Mouse (Mus musculus): ENCODE measurements at regions not wholly inside any gene's neighbourhood (a gene's known extent, or its start where the extent isn't known, plus 50 kb on each side); places are given as distances from the start of the nearest gene placed in this dataset.
"Not testable (repeated sequence)": the region's sequence is repeated elsewhere in the genome, so short reads cannot be mapped to it uniquely, and the experiment has no call there.

DNA sequence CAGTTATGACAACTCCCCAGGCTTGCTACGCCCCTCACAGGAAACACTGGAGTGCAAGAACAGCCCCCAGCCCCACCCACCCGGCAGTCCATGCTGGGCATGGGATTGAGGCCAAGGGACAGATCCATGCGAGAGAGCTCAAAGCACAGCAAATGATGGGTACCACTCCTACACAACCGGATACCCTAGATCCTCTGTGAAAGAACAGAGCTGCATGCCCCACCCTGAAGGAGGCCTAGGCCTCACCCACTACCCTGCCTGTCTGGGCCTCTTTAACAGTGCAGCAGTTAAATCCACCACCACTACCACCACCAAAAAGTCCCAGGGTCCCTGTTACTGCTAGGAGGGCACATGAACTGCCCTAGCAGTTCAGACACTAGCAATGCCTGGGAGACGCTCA is 126.3 kb upstream of the Ppp2r2d start:
- Histone ChIP-seq H3K36me3 (ENCODE audit: control insufficient read depth, insufficient read depth, low read length) (no peaks in the 10 kb centered on the region), H3K4me3 (ENCODE audit: control insufficient read depth, low read depth, low read length) (no peak overlapping the region), H3K4me1 (ENCODE audit: control insufficient read depth, insufficient read depth, low read length) (no peaks in the 10 kb centered on the region), H3K27ac (ENCODE audit: control insufficient read depth, insufficient read depth, low read depth, low read length) (no peak overlapping the region), H3K27me3 (ENCODE audit: control insufficient read depth, insufficient read depth, low read length) (no peaks in the 10 kb centered on the region)
- no peak for TF ChIP-seq POLR2A (IDR thresholded peaks at IDR 0.05; ENCODE audit: control insufficient read depth, low read depth, low read length)
- TF ChIP-seq CTCF (IDR thresholded peaks at IDR 0.05; ENCODE audit: control insufficient read depth, insufficient read depth, insufficient replicate concordance, low read depth, low read length): no peak

DNA sequence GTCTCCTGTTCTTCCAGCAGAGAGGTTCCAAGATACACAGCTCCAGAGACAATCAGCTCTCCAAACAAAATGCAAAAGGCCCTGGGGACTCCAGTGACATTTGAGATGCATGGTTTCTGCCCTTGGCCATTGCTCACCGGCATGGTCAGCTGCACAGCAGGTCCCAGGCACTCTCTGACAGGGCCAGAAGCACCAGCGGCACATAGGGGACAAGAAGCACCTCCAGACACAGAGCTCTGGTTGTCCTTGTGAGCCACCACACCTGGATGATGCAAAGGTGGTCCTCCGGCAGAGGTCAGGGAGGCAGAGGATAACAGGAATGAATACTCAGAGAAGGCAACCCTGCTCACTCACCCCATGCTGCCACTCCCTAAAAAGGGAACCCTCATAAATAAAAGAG is 126.8 kb upstream of the Ppp2r2d start:
- no peaks in the 10 kb centered on the region for H3K36me3 ChIP-seq (ENCODE audit: control insufficient read depth, insufficient read depth, low read length)
- no peaks in the 10 kb centered on the region for H3K27me3 ChIP-seq (ENCODE audit: control insufficient read depth, insufficient read depth, low read length)
- no peak overlapping the region for H3K27ac ChIP-seq (ENCODE audit: control insufficient read depth, insufficient read depth, low read depth, low read length)
- H3K4me1 ChIP-seq (ENCODE audit: control insufficient read depth, insufficient read depth, low read length): no peaks in the 10 kb centered on the region
- no peak for TF ChIP-seq POLR2A (IDR thresholded peaks at IDR 0.05; ENCODE audit: control insufficient read depth, low read depth, low read length)
- TF ChIP-seq CTCF (IDR thresholded peaks at IDR 0.05; ENCODE audit: control insufficient read depth, insufficient read depth, insufficient replicate concordance, low read depth, low read length): no peak
- H3K4me3 ChIP-seq (ENCODE audit: control insufficient read depth, low read depth, low read length): no peak overlapping the region

DNA sequence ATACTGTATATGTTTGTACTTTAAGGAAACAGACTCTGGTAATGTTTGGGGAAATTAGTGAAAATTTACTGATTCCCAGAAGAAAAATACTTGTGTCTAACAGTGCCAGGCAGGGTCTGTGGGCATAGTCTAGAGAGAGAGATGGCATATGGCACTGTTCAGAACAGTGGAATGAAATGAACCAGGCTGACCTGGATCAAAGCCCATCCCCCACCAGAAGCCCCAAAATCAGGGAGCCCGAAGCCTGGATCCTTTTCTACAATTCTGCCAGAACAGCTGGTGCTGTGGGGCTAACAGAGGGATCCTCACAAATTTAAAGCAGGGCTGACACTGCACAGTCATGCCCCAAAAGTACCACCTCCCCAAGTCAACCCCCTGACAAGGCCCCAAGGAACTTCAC is 131.1 kb upstream of the Ppp2r2d start:
- Histone ChIP-seq H3K4me3 (ENCODE audit: control insufficient read depth, low read depth, low read length) (no peak overlapping the region), H3K36me3 (ENCODE audit: control insufficient read depth, insufficient read depth, low read length) (no peaks in the 10 kb centered on the region), H3K27me3 (ENCODE audit: control insufficient read depth, insufficient read depth, low read length) (no peaks in the 10 kb centered on the region), H3K4me1 (ENCODE audit: control insufficient read depth, insufficient read depth, low read length) (no peaks in the 10 kb centered on the region), H3K27ac (ENCODE audit: control insufficient read depth, insufficient read depth, low read depth, low read length) (no peak overlapping the region)
- TF ChIP-seq CTCF (IDR thresholded peaks at IDR 0.05; ENCODE audit: control insufficient read depth, insufficient read depth, insufficient replicate concordance, low read depth, low read length): no peak
- no peak for TF ChIP-seq POLR2A (IDR thresholded peaks at IDR 0.05; ENCODE audit: control insufficient read depth, low read depth, low read length)

DNA sequence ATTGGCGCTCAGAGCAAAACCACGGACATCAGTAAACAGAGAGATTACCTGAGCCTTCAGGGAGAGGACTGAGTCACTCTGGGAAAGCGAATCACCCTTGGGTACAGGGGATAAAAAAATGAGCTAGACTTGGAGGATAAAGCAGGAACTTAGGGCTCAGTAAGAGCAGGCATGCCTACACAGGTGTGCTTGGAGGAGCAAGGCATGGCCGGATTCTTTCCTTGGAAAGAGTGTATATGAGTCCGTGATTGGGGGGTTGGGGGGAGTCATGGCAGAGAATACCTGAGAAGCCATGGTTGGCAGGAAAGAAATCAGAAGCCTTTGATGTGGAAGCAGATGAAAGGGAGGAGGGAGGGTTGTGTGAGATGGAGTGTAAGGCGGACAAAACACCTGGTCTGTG is 137.5 kb upstream of the Ppp2r2d start:
- H3K4me1 ChIP-seq (ENCODE audit: control insufficient read depth, insufficient read depth, low read length): no peaks in the 10 kb centered on the region
- no peaks in the 10 kb centered on the region for H3K36me3 ChIP-seq (ENCODE audit: control insufficient read depth, insufficient read depth, low read length)
- no peak overlapping the region for H3K4me3 ChIP-seq (ENCODE audit: control insufficient read depth, low read depth, low read length)
- TF ChIP-seq POLR2A (IDR thresholded peaks at IDR 0.05; ENCODE audit: control insufficient read depth, low read depth, low read length) (no peak), CTCF (IDR thresholded peaks at IDR 0.05; ENCODE audit: control insufficient read depth, insufficient read depth, insufficient replicate concordance, low read depth, low read length) (no peak)
- no peak overlapping the region for H3K27ac ChIP-seq (ENCODE audit: control insufficient read depth, insufficient read depth, low read depth, low read length)
- no peaks in the 10 kb centered on the region for H3K27me3 ChIP-seq (ENCODE audit: control insufficient read depth, insufficient read depth, low read length)

DNA sequence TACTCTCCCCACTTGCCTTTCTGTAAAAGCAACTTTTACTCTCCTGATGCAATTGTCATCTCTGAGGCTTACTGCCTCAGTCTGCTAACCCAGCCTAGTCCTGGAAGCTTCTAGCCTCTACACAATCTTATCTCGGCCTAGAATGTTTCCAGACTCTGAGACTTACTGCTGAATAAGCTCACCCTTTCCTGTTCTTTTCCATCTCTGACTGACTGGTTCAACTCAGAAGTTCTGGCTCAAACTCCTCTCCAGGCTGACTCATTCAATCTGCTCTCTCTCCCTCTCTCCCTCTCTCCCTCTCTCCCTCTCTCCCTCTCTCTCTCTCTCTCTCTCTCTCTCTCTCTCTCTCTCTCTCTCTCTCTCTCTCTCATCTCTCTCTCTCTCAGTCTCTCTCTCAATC is 146.3 kb upstream of the Ppp2r2d start:
- H3K36me3 ChIP-seq (ENCODE audit: control insufficient read depth, insufficient read depth, low read length); H3K27ac ChIP-seq (ENCODE audit: control insufficient read depth, insufficient read depth, low read depth, low read length); H3K4me3 ChIP-seq (ENCODE audit: control insufficient read depth, low read depth, low read length); H3K4me1 ChIP-seq (ENCODE audit: control insufficient read depth, insufficient read depth, low read length); H3K27me3 ChIP-seq (ENCODE audit: control insufficient read depth, insufficient read depth, low read length): not testable (repeated sequence)

DNA sequence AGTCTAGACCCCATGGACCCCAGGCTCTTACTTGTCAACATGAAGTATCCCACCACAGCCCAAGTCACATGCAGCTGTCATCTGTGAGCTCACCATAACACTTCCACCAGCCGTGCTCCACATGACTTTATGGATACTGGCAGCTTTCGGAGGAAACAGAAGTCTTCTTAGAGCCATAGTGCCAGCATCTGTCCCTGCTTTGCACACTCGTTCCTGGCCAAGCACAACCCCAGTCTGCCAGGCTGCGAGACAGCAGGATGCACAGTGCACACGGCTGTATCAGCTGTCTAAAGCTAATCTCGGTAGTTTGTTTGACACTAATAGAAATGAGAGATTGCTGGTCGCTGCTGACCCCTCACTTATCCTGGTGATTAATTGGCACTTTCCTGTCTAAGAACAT is 163.7 kb upstream of the Ppp2r2d start:
- Histone ChIP-seq H3K27me3 (ENCODE audit: control insufficient read depth, insufficient read depth, low read length) (no peaks in the 10 kb centered on the region), H3K36me3 (ENCODE audit: control insufficient read depth, insufficient read depth, low read length) (no peaks in the 10 kb centered on the region), H3K4me3 (ENCODE audit: control insufficient read depth, low read depth, low read length) (no peak overlapping the region), H3K27ac (ENCODE audit: control insufficient read depth, insufficient read depth, low read depth, low read length) (no peak overlapping the region), H3K4me1 (ENCODE audit: control insufficient read depth, insufficient read depth, low read length) (no peaks in the 10 kb centered on the region)
- TF ChIP-seq CTCF (IDR thresholded peaks at IDR 0.05; ENCODE audit: control insufficient read depth, insufficient read depth, insufficient replicate concordance, low read depth, low read length) (no peak), POLR2A (IDR thresholded peaks at IDR 0.05; ENCODE audit: control insufficient read depth, low read depth, low read length) (no peak)

DNA sequence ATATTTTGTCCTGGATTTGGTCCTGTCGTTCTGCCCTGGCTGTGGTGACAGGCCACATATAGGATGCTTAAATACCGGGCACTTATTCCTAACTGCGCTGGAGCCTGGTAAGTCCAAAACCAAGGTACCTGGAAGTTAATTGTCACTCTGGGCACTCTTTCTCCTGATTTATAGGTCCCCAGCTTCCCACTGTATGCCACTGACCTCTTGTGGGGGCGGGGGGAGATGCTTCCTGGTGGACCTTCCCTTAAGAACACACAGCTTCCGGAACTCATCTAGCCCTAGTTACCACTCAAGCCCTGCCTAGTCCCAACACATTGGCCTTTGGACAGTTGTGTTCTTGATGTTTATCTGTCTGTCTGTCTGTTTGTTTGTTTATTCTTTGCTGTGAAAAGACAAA is 165.3 kb upstream of the Ppp2r2d start:
- Histone ChIP-seq H3K36me3 (ENCODE audit: control insufficient read depth, insufficient read depth, low read length) (no peaks in the 10 kb centered on the region), H3K4me3 (ENCODE audit: control insufficient read depth, low read depth, low read length) (no peak overlapping the region), H3K27ac (ENCODE audit: control insufficient read depth, insufficient read depth, low read depth, low read length) (no peak overlapping the region), H3K27me3 (ENCODE audit: control insufficient read depth, insufficient read depth, low read length) (no peaks in the 10 kb centered on the region), H3K4me1 (ENCODE audit: control insufficient read depth, insufficient read depth, low read length) (no peaks in the 10 kb centered on the region)
- TF ChIP-seq POLR2A (IDR thresholded peaks at IDR 0.05; ENCODE audit: control insufficient read depth, low read depth, low read length) (no peak), CTCF (IDR thresholded peaks at IDR 0.05; ENCODE audit: control insufficient read depth, insufficient read depth, insufficient replicate concordance, low read depth, low read length) (no peak)

DNA sequence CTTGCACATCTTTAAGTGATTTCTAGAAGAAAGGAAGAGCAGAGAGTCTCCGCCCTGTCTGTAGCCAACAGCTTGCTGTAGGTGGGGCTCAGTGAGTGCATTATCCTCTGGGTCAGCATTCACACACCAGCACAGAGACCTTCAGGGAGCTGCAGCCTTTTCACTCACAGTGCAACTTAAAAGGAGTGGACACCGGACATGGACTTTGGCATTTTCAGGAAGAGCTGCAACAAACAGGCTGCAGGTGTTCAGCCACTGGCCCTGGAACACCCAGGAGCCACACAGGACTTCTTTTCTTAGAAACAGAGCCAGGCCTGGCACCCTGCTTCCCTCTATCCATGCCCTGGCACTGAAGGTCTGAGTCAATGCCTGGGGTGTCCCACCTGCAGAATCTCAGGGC is 166.3 kb upstream of the Ppp2r2d start:
- no peaks in the 10 kb centered on the region for H3K36me3 ChIP-seq (ENCODE audit: control insufficient read depth, insufficient read depth, low read length)
- no peak overlapping the region for H3K27ac ChIP-seq (ENCODE audit: control insufficient read depth, insufficient read depth, low read depth, low read length)
- no peaks in the 10 kb centered on the region for H3K27me3 ChIP-seq (ENCODE audit: control insufficient read depth, insufficient read depth, low read length)
- H3K4me3 ChIP-seq (ENCODE audit: control insufficient read depth, low read depth, low read length): no peak overlapping the region
- no peak for TF ChIP-seq POLR2A (IDR thresholded peaks at IDR 0.05; ENCODE audit: control insufficient read depth, low read depth, low read length)
- TF ChIP-seq CTCF (IDR thresholded peaks at IDR 0.05; ENCODE audit: control insufficient read depth, insufficient read depth, insufficient replicate concordance, low read depth, low read length): no peak
- no peaks in the 10 kb centered on the region for H3K4me1 ChIP-seq (ENCODE audit: control insufficient read depth, insufficient read depth, low read length)
